Mouse (Mus musculus) effector memory CD4-positive, alpha-beta T cell, adult 7 months (primary cell): ENCODE measurements around the gene Ccdc120. TPM values are rescaled to one million over a fixed set of nuclear protein-coding genes. Genes with fewer than 3 reads are reported as not detected.

Source experiments
- polyA plus RNA-seq: library from polyadenylated mRNA; unstranded; fragments of 100-300 nt; shearing (Covaris generic); gene quantifications from one replicate; pipeline ENCODE4 v1.2.1, GENCODE M21; 2017

The Ccdc120 gene
- not detected for polyA plus RNA-seq

DNA sequence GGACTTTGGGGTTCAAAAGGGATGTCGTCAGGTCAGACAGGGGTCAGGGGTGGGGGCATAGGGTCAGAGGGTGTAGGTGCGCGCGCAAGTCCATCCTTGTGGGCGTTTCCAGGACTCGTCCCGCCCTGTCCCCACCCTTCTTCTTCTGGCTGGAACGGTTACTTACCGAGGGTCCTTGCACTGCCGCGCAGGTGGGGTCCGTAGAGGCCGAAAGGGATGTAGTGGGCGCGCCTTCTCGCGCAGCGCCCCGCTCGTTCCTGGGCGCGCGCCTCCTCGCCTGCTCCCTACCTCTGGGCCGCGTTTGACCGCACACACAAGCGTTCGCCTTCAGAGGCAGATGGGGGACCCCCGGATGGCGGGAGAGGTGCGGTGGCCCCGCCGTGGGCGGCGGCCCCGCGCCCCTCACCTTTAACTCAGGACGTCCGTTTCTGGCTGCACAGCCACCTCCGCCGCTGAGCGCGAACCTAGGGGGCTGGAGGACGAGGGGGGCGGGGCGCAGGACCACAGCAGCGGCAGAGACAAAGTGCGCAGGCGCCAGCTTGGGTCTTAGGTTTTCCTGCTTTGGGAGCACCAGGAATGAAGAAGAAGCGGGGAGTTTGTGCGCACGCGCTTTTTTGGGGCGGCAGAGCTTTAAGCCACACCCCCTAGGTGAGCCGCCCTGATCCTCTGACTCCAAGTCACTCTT is at the start of gene Ccdc120:
Ccdc120 (minus strand) TSS at position 474 of the 685 bp plus-strand sequence.

DNA sequence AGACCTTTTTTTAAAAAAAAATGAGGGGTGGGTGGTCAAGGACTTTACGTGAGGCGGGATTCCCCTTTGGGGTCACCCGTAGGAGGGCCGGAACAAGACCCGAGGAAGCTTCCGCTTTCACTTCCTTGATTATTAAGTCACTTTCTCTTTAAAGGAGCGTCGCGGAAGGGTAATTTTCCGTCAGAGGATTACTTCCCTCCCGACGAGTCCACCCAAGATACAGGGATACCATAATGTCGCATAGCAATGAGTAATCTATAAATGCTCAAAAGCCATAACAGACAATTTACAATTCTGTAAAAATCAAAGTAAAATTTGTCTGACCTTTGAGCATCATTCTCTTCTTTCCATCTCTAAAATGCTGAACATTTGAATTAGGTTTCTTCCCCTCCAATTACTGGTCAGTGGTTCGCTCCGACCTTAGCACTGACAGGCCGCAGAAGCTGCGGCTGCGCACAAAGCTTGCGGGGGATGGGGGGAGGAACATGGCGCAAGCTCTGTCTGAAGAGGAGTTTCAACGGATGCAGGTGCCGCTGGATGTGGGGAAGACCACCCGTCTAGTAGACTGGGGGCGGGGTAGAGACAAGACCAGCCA is 38.9 kb upstream of the Ccdc120 start, which contains the start of gene Gripap1:
Gripap1 (plus strand) TSS at position 224 of the 595 bp plus-strand sequence.

DNA sequence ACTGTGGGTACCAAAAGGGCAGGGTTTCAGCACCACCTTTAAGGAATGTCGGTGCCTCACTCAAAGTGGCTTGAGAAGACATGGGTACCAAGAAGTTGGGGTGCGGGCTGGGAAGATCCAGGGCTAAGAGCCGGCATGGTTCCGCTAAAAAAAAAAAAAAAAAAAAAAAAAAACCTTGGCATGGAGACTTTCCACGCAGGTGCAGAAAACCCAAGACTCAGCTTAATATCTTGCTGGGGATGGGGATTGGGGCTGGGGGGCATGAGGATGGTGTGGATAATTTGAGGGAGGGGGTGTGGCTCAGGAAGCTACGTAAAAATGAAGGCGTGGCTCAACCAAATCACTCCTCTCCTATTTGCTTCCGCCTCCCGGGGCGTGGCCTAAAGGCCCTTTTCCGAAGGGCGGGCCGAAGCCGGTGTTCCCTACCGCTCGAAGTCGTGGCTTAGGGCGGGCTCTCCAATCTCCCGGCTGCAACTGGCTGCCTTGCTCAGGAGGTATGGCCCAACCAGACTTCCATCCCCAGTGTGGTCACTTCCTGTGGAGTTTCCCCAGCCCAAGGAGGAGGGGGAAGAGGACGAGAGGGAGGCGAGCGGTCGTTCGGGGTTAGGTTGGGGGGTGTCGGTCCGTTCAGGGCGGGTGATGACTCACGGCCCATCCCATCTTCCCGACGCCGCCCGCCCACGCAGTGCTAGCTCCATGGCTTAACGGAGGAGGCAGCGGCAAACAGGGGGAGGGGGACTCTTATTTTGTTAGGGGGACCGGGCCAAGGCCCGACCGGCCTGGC is 11.6 kb upstream of the Ccdc120 start, which contains the start of gene Tfe3:
Tfe3 (plus strand) TSS at position 424 of the 784 bp plus-strand sequence.

DNA sequence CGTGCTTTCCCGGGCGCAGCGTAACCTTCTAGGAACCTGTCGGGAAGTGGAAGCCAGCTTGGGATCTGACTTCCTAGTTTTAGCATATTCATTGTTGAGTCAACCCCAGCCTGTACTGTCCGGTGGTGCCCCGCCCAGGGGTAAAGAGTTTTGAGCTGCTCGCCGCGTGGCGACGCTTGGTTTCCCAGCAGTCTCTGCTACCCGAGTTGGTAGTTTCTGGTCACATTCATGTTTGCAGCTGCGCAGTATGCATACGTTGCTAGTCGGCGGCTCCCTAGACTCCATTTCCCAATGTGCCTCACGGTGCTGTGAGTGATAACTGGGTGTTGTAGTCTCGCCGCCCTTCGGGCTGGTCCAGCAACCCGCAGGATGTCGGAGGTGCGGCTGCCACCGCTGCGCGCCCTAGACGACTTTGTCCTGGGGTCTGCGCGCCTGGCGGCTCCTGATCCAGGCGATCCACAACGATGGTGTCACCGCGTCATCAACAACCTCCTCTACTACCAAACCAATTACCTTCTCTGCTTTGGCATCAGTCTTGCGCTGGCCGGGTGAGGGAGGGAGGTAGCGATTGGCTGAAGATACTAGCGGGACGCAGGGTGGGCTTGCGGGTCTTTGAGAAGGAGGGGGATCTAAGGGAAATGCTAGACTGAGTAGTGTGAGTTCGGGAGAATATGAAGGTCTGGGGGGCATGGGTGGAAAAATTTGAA is 22.3 kb downstream of the Ccdc120 start, which contains the start of gene Praf2:
Praf2 (plus strand) TSS at position 225 of the 707 bp plus-strand sequence.

DNA sequence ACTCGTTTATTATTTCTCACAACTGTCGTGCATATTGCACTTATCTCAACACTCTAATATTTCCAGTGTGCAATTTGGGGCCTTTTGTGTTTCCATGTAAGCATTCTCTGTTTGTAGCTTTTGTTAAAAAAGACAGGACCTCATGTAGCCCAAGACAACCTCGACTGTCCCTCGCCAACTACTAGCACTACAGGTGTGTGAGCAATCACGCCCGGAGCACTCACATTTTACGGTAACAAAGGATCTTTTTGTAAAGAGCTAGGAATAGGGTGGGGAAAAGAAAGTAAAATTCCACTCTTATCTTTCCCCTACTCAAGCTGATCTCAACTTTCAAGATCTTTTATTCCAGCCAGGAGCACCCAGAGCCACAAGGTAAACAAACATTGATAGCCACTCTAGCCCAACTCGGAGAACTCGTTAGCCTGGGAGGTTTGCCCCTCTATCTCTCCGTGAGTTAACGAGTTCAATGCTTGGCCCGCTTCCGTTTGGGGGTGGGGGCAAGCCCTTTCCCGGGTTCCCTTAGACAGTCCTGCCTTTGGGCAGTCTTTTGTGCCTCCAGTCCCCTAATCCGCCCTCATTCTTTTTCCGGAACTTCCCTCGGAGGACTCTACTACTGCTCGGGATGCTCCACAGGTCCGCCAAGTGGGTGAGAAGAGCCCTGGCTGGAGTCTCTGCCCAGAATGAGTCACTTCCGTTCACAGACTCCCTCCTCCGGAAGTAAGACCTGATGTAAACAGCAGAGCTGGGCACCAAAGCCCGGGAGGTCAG is 29.0 kb downstream of the Ccdc120 start, which contains the start of gene Gm45208:
Gm45208 (plus strand) TSS at position 732 of the 768 bp plus-strand sequence.

DNA sequence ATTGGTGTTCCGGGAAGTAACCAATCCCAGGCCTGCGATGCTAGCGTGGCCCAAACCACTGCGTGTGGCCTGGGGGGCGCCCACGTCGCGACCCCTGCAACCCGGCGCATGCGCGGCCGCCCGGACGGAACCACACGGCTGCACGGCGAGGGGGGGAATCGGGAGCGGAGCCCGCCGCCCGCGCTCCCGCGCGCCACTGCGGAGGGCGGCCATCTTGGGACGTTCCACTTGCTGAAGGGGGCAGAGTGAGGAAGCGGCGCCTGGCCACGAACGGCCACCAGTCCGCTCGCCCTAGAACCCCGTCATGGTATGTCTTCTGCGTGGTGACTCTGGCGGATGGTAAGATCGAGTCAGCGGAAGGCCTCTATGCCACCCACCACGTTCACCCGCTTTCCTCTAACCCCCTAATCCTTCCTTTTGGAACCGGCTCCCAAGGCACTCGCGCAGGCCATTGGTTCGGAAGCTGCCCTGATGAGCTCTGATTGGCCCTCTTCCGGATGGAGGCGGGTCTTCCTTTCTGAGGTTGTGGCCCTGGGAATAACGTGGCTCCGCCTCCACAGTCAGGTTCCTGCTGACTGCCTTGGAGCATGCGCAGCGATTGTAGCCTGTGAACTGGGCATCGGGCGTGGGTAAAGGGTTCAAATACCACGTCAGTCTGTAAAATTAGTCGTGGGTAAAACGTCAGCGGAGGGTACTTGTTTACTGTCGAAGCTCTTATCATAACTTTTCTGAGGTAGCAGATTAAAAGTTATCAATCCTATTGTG is 36.4 kb downstream of the Ccdc120 start, which contains the start of gene Wdr45:
Wdr45 (plus strand) TSS at position 199 of the 765 bp plus-strand sequence.

DNA sequence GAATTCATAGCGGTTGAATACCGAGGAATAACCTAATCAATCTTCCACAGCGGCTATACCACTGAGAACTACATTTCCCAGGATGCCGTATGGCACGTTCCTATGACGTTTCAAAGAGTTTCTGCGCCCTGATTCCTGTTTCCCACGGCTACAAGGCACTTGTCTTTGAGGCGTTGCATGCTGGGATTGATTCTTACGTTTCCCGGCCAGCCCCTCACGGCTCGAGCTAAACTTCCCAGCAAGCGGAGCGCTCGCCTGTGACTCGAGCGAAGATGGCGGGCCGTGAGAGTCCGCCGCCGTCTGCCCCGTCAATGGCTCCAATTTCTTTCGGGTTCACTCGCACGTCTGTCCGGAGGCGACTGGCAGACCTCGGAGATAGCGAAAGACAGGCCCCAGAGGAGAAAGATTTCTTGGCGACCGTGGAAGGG is 53.7 kb downstream of the Ccdc120 start, which contains the start of gene Gpkow:
Gpkow (plus strand) TSS at position 178 of the 428 bp plus-strand sequence.

Other genes starting within 250 kb of the Ccdc120 start
- not detected for gene Foxp3, start 177.3 kb downstream of the Ccdc120 start, polyA plus RNA-seq
- 2.9 TPM for gene Ppp1r3f, start 176.6 kb downstream of the Ccdc120 start, polyA plus RNA-seq
- 12.1 TPM for gene Ccdc22, start 145.4 kb downstream of the Ccdc120 start, polyA plus RNA-seq
- gene Cacna1f, start 143.8 kb downstream of the Ccdc120 start, polyA plus RNA-seq, result 0.76 TPM
- gene Syp, start 112.4 kb downstream of the Ccdc120 start, polyA plus RNA-seq, result 0.46 TPM
- gene Prickle3, start 93.6 kb downstream of the Ccdc120 start, polyA plus RNA-seq, result 21.7 TPM
- gene Plp2, start 79.5 kb downstream of the Ccdc120 start, polyA plus RNA-seq, result 39.3 TPM
- gene Magix, start 69.7 kb downstream of the Ccdc120 start, polyA plus RNA-seq, result 0.35 TPM
- 78.2 TPM for gene Gpkow, start 53.8 kb downstream of the Ccdc120 start, polyA plus RNA-seq
- 93.4 TPM for gene Wdr45, start 36.6 kb downstream of the Ccdc120 start, polyA plus RNA-seq
- not detected for gene Gm45208, start 28.7 kb downstream of the Ccdc120 start, polyA plus RNA-seq
- gene Praf2, start 22.5 kb downstream of the Ccdc120 start, polyA plus RNA-seq, result 31.4 TPM
- gene Tfe3, start 11.7 kb upstream of the Ccdc120 start, polyA plus RNA-seq, result 85.1 TPM
- 124 TPM for gene Gripap1, start 38.9 kb upstream of the Ccdc120 start, polyA plus RNA-seq
- not detected for gene Kcnd1, start 71.4 kb upstream of the Ccdc120 start, polyA plus RNA-seq
- gene Otud5, start 90.5 kb upstream of the Ccdc120 start, polyA plus RNA-seq, result 202 TPM
- 320 TPM for gene Pim2, start 127.4 kb upstream of the Ccdc120 start, polyA plus RNA-seq
- 52.3 TPM for gene Slc35a2, start 133.1 kb upstream of the Ccdc120 start, polyA plus RNA-seq
- gene Pqbp1, start 148.4 kb upstream of the Ccdc120 start, polyA plus RNA-seq, result 158 TPM
- 93.8 TPM for gene Timm17b, start 148.5 kb upstream of the Ccdc120 start, polyA plus RNA-seq
- not detected for gene Gm10491, start 156.9 kb upstream of the Ccdc120 start, polyA plus RNA-seq
- not detected for gene Gm10490, start 158.6 kb upstream of the Ccdc120 start, polyA plus RNA-seq
- not detected for gene Pcsk1n, start 168.9 kb upstream of the Ccdc120 start, polyA plus RNA-seq
- gene Eras, start 177.7 kb upstream of the Ccdc120 start, polyA plus RNA-seq, result not detected
- 15.1 TPM for gene Hdac6, start 197.0 kb upstream of the Ccdc120 start, polyA plus RNA-seq
- not detected for gene Gata1, start 227.2 kb upstream of the Ccdc120 start, polyA plus RNA-seq